Mouse (Mus musculus): ENCODE measurements around the gene Nek7.

Nek7 gene

DNA sequence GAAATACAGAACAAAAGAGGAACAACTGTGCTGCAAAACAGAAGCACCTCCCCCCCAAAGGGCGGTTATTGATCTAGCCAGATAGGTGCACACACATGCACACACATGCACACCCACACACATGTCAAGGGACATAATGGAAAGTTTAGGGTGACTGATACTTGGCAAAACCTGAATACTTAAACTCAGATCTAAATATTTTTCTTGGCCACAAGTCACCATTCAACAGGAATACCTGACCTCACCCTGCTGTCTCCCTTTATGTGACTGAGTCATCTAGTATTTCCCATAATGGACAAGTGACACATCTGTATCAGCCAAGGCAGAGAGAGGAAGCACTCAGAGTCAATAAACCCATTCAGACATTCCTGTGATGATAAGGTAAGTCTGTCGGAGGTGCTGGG lies 48.9 kb downstream of the Nek7 start:
- DNase-seq (ENCODE audit: low read depth, low spot score) = no peak

DNA sequence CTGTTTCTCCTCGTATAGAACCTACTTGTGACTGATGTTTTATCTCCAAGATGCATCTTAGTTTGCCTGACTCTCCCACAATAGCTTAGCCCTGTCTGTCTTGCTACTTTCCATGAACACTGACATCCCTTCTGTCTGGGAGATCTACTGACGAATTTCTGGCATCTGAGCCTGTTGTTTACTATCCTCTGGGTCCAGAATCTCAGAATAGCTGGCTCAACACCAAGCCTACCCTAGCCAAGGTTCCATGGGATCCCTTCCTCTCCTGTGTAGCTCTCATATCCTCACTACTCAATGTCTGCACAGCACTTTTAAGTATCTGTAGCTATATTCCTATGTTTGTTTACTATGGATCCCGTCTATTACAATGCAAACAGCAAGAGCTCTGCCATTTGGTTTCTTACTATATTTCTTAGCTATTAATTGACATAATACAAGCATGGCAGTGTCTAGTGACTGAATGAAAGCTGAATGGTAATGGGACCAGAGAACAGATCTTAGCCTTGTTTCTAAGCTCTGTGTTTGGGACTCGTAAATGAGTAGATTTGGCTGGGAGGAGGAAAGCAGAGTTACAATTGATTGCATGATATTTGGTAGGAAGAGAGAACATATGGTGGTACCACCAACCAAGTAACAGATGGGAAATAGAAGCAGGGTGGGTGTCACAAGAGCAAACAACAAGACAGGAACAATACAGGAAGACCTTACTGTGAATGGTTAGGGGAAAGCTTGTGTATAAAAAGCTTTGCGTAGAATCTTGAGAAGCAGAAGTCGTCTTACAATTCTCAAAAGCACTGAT lies 51.3 kb downstream of the Nek7 start:
- no peak for DNase-seq (ENCODE audit: low read depth, low spot score)

DNA sequence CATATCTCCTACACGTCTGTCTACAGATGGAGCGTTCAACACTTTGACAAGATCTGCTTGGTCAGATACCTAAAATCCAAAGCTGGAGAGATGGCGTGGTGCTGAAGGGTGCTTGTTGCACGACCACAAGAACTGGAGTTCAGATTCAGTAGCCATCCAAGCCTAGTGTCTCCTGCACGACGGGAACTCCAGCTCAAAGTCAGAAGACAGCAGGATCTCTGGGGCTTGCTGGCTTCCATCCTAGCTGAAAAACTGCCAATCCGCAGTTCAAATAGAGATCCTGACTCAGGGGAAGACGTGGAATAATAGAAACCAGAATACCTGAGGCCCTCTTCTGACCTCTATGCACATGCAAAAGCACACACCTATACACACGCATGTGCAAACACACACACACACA lies 52.0 kb downstream of the Nek7 start:
- DNase-seq (ENCODE audit: low read depth, low spot score) = no peak

DNA sequence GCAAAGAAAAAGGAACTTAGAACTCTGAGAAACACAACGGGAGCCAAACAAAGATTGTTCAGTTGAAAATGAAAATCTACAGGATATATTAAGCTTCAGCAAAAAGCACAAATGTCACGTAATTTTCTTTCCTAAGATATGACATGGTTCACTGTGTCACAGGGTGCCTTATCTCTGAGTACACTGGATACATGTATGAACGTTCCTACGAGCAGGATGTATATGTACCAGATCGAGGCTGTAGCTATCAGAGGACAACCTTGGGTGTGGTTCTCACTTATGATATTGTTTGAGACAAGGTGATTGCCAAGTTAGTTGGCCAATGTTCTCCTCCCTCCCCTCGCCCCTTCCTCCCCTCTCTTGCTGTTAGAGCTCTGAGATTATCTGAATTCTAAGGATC lies 55.3 kb downstream of the Nek7 start:
- no peak for DNase-seq (ENCODE audit: low read depth, low spot score)

DNA sequence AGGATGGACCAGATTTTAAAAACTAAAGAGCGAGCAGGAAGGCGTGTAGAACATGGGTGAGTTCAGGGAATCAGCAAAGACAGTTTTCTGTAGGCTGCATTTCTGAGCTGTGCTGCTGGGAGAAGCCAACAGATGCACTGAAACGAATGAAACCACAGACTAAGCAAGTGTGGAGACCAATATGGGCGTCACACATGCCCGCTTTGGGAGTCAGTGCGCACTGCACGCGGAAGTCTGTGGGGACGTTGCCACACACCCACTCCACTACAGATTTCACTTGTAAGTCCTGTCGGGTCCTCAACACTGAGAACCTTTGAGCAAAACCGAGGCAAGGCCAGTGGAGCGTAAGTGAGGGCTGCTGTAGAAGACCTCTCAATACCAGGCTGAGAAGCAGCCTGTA lies 59.2 kb downstream of the Nek7 start:
- no peak for DNase-seq (ENCODE audit: low read depth, low spot score)

DNA sequence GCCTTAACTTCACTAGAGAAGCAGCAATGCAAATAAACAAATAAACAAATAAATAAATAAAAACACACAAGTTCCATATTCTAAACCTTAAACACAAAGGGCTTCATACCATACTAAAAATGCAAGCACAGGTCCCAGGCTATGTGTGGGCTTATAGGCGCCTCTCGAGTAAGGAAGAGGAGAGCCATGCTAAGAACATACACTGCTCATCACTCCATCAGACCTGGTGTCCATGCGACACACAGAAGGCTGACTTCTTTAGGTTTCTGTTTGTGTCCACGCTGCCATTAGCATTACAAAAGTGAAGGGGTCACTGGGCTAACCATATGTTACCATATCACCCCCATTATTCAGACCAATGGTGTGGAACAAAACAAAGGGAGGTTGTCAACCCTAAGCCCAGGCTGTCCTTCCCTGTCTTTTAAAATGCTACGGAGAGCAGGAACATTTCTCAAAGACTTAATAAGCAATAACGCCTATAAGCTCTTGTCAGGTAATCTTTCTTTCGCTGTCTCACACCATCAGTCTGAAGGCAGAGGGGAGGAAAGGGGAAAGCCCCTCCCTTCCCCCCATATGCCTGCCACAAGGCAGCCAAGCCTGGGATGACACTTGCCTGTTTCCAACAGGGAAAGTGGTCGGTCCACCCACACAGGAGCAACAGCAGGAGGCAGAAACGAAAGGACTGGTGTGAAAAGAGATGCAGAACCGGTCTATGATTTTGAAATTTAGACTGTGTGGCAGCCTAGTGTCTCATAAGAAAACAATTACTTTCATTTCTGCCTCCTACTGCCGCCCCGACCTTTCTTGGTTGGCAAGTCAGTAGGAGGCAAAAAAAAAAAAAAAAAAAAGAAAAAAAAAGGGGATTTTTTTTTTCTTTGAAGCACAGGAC lies 60.5 kb downstream of the Nek7 start:
- DNase-seq (ENCODE audit: low read depth, low spot score) = no peak

DNA sequence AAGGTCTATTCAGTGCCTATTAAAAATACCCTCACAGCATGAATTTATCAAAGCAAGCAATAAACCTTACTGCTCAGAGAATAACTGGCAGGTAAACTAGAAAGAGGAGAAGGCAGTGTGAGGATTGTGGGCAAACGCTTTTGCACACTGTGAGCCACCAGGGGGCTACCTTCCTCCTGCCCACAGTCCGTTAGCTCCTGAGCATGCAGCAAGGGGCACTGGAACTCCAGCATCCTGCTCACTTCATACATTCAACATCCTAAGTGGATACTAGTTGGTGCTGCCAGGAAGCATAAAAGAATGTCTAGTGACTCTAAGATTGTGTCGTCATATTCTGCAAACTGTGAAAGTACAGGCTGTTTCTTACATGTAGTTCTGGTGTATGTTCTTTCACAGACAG lies 61.6 kb downstream of the Nek7 start:
- no peak for DNase-seq (ENCODE audit: low read depth, low spot score)

DNA sequence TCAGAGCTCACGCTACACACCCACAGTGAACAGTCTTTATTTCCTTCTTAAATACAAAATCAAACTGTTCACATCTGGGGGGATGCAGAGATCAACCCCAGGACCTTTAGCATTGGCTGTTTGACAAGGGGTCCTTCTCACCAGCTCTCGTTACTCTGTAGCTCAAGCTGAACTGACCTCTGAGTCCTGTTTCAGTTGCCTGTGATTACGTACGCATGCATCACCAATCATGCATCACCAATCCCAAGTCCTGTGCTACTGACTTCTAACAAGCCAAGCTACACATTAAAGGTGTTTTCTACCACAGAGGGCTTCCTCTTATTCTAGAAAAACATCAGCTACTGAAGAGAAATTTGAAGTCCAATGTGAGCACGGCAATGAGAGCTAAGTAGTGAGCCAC lies 65.0 kb downstream of the Nek7 start:
- DNase-seq (ENCODE audit: low read depth, low spot score) = no peak

DNA sequence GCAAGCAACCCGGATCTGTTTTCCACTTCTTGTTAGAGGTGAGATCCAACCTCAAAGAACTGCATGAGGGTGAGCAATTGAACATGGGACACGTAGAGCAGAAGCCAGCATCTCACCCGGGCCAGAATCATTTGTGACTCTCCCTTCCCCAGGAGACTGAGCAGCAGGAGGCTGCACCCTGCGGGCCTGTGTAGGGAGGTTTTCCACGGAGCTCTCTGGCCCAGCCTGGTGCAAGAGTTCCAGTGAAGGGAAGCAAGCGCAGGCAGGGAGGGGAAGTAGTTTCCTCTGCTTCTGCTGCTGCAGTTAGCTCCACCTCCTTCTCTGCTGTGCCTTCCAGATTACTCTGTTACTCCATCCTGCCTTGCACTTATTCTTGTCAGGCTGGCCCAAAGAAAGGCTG lies 69.8 kb downstream of the Nek7 start:
- DNase-seq (ENCODE audit: low read depth, low spot score) = no peak

DNA sequence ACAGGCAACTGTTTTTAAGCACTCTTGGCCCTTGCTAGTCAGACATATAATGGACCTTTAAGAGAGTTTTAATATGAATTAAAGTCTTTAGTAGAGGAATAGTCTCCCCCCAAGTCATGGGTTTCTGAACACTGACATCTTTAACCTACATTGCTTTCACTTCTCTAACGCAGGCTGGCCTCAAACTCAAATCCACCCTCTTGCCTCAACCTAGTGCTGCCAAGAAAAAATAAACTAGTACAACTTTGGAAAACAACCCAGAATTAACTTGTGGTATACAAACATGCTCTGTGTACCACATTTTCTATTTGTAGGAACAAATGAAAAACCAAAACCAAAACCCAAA lies 77.8 kb downstream of the Nek7 start:
- DNase-seq (ENCODE audit: low read depth, low spot score) = no peak

DNA sequence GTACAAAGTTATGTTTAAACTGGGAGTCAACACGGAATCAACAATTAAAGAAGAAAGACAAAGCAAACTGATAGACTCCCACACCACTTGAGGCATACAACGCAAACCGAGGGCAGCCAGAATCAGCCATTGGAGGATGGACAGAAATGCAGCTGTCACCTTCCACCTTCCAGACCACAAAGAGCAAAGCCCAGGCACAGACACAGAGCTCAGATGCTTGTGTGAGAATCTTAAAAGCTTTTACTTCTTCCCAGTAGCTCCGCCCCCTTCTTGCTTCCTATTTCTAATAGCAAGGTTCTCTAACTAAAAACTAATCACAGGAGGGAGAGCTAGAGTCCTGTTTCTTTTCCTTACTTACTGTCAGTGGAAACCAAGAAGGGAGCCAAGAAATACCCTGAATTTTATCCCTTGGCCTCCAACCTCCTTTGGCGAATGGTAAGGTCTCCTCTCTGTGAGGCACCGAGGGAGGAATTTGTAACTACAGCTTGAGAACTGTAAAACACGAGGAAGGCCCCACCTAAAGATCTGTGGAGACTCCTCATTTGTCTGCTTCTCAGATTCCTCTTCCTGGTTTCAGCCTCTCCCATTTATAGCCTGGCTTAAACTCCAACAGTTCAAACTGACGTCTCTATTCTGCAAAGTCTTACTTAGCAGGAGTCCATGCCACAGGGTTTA lies 78.3 kb downstream of the Nek7 start:
- no peak for DNase-seq (ENCODE audit: low read depth, low spot score)

DNA sequence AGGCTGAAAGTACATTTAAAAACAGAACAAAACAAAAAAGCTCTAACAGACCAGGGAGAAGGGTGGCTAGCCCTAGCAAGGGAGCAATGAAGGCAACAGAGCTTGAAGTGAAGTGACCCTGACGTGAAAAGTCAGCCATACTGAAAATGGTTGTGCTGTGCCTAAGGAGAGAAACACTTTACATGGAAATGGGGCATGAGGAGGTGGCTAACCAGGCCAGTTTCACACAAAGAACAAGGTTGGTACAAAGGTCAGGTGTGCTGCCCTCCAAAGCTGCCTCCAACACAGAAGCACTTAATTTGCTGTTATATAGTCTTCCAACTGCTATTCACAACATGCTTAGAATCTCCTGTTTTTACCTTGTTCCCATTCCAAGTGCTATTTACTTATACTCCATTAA lies 80.2 kb downstream of the Nek7 start:
- no peak for DNase-seq (ENCODE audit: low read depth, low spot score)

DNA sequence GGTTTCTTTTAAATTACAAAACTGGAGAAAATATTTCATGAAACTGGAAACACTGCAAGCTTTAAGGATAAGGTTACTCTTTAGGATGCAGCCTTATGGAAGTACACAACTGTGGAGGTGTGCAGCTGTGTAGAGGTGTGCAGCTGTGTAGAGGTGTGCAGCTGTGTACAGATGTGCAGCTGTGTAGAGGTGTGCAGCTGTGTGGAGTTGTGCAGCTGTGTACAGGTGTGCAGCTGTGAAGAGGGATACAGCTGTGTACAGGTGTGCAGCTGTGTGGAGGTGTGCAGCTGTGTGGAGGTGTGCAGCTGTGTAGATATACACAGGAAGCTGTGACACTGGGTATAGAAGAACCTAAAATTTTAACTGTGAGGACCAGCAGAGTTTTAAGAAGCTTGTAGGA lies 81.7 kb downstream of the Nek7 start:
- no peak for DNase-seq (ENCODE audit: low read depth, low spot score)

DNA sequence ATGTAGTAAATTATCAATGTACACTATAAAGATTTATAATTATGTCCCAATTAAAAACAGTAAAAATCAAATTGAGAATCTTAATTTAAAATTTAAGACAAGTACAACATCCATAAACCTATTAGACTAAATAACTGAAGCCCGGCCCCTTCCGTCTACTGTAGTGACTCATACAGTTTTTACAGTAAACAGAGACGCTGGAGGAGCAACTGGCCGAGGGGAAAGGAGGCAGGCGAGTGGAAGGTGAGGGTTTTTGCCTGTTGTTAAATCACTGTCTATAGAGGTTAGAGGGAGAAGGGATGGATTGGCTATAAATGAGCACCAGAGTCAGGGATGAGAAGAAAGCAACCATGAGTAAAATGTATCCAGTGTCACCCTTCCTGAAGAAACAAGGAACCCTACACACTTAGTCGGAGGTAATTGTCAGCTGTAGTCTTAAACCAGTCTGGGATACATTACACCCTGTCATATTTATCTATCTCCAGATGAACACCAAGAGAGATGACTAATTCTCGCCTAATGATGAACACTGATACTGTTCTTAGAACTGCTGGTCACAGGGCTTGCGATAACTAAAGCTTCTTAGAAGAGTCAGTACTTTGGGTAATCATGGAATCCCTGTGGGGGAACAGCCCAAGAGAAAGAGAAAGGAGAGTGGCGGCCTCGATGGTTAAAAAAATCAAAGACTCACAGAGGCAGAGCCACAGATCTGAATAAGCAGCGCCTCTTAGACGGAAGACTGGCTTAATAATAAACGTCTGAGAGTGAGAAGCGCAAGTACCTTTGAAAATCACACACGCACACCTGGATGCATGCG lies 84.0 kb downstream of the Nek7 start:
- DNase-seq (ENCODE audit: low read depth, low spot score) = no peak

DNA sequence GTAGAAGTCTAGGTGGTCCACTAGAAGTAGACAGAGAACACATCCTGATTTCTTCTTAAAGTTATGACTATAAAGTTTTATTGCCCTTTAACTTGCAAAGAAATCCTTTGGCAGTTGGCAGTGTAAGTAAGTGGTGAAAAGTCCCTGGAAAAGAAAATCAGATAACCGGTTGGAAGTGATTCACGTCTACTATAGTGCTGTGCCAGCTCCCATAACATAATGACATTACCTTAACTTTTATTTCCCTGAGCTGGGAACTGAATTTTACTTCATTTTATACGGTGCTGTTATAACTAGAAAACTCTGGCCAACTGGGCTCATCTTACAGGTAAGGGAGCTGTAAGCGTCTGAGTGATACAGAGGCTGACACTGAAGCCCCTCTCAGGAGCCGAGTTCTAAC lies 89.3 kb downstream of the Nek7 start:
- DNase-seq (ENCODE audit: low read depth, low spot score) = no peak

DNA sequence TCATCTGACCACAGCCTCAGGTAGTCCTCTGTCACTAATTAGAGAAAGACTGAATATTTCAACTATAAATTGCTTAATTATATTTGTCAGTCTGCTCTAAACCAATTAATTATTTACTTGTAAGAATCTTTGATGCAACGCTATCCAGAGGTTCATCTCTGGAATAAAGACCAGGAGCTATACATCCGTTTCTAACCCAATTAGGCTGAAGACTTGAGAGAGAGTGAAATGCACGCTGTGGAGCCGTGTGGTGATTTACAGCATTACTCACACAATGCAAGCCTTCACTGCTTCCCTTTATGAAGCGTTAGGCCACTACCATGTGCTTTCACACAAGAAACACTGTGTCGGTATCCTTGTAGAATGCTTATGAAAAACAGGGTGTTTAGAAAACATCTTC lies 96.0 kb downstream of the Nek7 start:
- DNase-seq (ENCODE audit: low read depth, low spot score) = no peak

DNA sequence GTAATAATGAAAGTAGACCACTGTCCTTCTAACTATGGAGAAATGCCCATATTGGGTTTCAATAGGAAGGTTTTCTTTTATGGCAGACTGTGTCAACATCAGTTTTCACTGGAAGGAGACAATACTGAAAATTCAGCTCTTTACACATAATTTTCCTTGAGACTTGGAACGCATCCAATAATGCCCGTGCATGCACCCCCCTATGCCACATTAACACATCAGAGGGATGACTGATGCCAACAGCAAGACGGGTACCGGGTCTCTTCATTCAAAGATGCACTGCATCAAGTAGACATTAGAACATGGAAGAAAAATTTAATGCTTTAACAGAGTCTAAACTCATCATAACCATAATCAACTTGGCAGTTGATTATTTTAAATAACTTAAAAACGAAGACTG lies 101.7 kb downstream of the Nek7 start:
- no peak for DNase-seq (ENCODE audit: low read depth, low spot score)

DNA sequence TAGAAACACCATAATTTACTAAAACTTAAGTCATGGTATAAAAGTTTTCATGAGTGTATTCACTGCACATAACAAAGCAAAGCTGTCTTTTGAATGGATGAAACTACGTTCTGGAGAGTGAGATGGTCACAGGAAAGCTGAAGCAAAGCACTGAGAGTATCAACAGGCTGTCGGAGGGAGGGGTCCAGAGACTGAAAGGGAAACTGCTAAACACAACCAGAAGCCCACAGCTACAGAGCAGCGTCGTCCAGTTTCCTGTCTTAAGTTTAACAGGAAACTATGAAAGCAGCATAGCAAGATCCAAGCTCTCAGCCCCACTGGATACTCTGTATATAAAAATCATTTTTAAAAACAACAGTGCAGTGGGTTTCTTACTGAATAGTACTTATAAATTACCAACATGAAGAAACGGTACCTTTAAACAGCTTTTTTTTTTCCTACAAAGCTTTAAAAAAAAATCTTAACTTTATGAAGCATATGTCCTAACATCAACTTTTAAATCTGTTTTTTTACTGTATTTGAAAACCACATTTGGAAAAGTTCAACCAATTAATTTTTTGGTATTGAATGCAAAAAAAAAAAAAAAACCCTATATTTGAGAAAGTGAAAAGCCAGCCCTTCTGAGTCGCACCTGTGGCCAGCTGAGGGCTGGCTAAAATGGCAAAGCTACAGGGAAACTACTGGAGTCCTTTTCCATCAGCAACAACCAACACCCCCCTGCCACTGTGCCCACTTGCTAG lies 102.4 kb downstream of the Nek7 start:
- DNase-seq (ENCODE audit: low read depth, low spot score) = no peak

DNA sequence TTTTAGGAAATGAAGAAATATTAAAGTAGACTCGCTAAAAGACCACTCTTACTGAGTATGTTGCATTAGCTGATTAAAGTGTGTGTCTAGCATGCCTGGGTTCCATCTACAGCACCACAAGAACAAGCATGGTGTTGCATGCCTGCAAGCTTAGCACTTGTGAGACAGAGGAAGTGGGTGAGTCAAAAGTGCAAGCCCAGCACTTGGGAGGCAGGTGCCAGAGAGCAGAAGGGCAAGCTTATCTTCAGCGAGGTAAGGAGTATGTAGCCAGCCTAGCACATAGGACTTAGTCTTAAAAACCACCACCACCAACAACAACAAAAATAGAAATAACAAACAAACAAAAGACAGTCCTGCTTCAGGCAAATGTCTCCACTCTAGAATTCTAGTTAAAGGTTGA lies 103.0 kb downstream of the Nek7 start:
- no peak for DNase-seq (ENCODE audit: low read depth, low spot score)

DNA sequence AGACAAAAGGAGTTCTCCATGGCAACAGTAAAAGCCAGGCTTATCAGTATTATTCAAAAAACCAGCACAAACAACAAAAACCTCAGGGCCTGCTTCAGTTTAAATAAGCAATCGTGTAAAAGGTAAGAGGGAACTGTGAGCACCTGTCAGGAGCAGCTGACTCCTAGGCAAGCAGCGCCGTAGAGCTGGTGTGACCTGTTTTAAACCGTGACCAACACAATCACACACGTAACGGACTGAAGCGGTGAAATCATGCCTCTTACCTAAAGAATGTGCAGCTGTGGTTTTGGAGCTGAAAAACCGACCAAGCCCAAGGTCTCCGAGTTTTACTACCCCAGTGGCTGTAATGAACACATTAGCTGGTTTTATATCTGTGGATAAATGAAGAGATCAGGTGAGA lies 104.6 kb downstream of the Nek7 start:
- DNase-seq (ENCODE audit: low read depth, low spot score) = no peak

DNA sequence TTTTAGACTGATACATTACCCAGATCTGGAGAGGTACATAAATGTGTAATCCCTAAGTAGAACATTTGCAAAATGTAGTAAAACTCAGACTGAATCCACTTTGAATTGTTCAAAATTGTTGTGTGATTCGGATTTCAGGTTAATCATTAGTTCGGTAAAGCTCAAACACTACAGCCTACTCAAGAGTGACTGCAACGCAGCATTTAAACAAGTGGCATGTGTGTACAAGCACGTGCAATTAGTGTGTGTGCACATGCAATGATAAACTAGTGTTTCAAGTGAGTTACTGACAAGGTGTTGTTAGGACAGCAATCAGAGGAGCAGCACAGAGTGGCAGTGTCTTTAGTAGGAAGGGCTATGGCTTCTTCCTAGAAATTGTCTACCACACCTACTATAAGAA lies 106.0 kb downstream of the Nek7 start:
- no peak for DNase-seq (ENCODE audit: low read depth, low spot score)

Measured in telencephalon, adult 2 months (tissue).